Mouse (Mus musculus): ENCODE data around the gene Cc2d1a.

DNA sequence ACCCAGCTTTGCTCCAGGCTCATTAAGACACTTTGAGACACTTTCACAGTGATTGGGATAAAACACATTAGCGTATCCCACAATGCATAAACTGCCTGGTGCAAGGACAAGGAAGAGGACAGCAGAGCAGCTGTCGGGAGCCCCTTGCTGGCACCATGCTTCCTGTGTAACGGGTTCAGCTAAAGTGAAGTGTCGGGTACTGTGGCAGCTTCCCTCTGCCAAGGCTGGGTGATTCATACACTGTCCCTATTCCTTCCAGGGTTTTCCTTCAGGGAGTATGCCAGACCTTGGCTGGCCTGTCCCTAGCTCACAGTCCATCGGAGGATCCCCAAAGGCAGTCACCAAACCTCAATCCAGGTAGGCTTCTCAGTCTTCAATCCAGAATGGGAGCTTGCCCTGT, 22.4 kb upstream of the Cc2d1a start:
- TF ChIP-seq ZNF384 (IDR thresholded peaks at IDR 0.05; ENCODE audit: low read depth, low read length) (no peak), CHD2 (IDR thresholded peaks at IDR 0.05; ENCODE audit: low read depth, low read length) (no peak), MAFK (IDR thresholded peaks at IDR 0.05; ENCODE audit: insufficient read depth, low read depth, low read length) (no peak)

All from ES-E14 (cell line).